Mouse (Mus musculus): ENCODE data around the gene Lair1.

GRCm38 (mm10) chr7:4063013-4063412, at the start of gene Lair1:
- no peak for TF ChIP-seq GATA1 (IDR thresholded peaks at IDR 0.05; ENCODE audit: borderline replicate concordance, low read length)
- no peak for TF ChIP-seq FLI1 (IDR thresholded peaks at IDR 0.05; ENCODE audit: low read length)
